Mouse (Mus musculus): ENCODE data around the gene Nrxn3. TPM values are rescaled to one million over a fixed set of nuclear protein-coding genes. Genes with fewer than 3 reads are reported as not detected.

Nrxn3 gene
- polyA plus RNA-seq, 1 experiment from 2014 or later, result 0.82 TPM

GRCm38 (mm10) chr12:89241554-89241953 is 518.9 kb downstream of the Nrxn3 start:
- H3K36me3 ChIP-seq, result no peaks in the 10 kb centered on the region

DNA sequence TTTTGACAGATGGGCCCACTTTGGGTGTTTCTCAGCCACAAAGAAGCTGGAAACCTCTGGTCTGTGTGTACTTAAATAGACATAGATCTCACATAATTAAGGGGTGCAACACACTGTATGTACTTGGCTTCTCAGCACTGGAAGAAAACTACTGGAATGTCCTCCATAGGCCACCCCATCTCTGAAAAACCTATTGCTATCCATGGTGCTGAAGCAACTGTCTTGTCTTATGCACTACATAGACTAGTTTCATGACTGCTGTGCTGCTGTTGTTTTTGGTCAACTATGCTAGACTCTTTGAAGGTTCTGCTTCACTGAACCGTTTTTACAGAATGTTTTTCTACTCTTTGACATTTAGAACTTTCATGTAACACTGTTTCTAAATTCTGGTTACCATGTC is 519.8 kb downstream of the Nrxn3 start:
- Histone ChIP-seq H3K36me3 (no peaks in the 10 kb centered on the region), H3K9me3 (replicated peaks) (no peaks in the 10 kb centered on the region), H3K27me3 (no peaks in the 10 kb centered on the region), H3K4me1 (replicated peaks) (no peaks in the 10 kb centered on the region), H3K9ac (no peak overlapping the region), H3K27ac (no peak overlapping the region), H3K4me2 (no peak overlapping the region), H3K4me3 (replicated peaks) (no peak overlapping the region)
- 6% methylated on average over 1 of the region's 1 CpGs for WGBS (ENCODE audit: insufficient replicate concordance)
- DNase-seq (no peak), ATAC-seq (ENCODE audit: low read depth) (no peak)

More at GRCm38 (mm10) chr12:89241554-89241953, 518.9 kb downstream of the Nrxn3 start:
- no peak overlapping the region for H3K9ac ChIP-seq
- no peaks in the 10 kb centered on the region for H3K9me3 ChIP-seq (replicated peaks)
- H3K4me1 ChIP-seq (replicated peaks), result no peaks in the 10 kb centered on the region
- no peaks in the 10 kb centered on the region for H3K27me3 ChIP-seq
- H3K4me2 ChIP-seq, result no peak overlapping the region
- no peak overlapping the region for H3K4me3 ChIP-seq (replicated peaks)
- no peak for DNase-seq
- H3K27ac ChIP-seq, result no peak overlapping the region
- no peak for ATAC-seq (ENCODE audit: low read depth)

GRCm38 (mm10) chr12:89255275-89255892 is 532.7 kb downstream of the Nrxn3 start:
- 42% methylated on average over 4 of the region's 4 CpGs for WGBS (ENCODE audit: insufficient replicate concordance)

DNA sequence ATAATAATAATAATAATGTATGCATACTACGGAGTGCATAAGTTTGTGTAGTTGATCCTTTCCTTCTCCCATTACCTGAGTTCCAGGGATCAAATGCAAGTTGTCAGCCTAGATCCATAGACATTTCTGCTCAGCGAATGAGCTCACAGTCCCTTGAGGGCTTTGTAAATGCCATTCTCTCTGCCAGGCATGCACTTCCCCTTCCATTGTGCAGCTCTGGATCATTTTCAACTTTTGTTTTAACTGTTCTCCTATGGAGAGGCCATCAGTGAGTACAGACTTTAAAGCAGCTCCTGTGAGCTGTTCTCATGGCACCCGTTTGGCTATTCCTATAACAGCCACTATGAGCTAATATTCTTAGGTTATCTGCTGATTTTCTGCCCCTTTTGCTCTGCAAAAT is 536.2 kb downstream of the Nrxn3 start:
- H3K4me3 ChIP-seq (replicated peaks), result no peak overlapping the region
- H3K27ac ChIP-seq, result no peak overlapping the region
- ATAC-seq (ENCODE audit: low read depth), result no peak
- no peak for DNase-seq
- no peaks in the 10 kb centered on the region for H3K36me3 ChIP-seq
- H3K4me2 ChIP-seq, result no peak overlapping the region
- H3K27me3 ChIP-seq, result no peaks in the 10 kb centered on the region
- WGBS (ENCODE audit: insufficient replicate concordance), result 74% methylated on average over 3 of the region's 3 CpGs
- no peaks in the 10 kb centered on the region; the same call in 1 of the 2 replicates for H3K9me3 ChIP-seq (replicated peaks)
- no peaks in the 10 kb centered on the region for H3K4me1 ChIP-seq (replicated peaks)
- no peak overlapping the region for H3K9ac ChIP-seq

More at GRCm38 (mm10) chr12:89255275-89255892, 532.7 kb downstream of the Nrxn3 start:
- no peak for ATAC-seq (ENCODE audit: low read depth)
- Histone ChIP-seq H3K4me3 (replicated peaks) (no peak overlapping the region), H3K9ac (no peak overlapping the region), H3K27ac (no peak overlapping the region), H3K9me3 (replicated peaks) (no peaks in the 10 kb centered on the region; the same call in 1 of the 2 replicates), H3K4me2 (no peak overlapping the region), H3K27me3 (no peaks in the 10 kb centered on the region), H3K4me1 (replicated peaks) (no peaks in the 10 kb centered on the region), H3K36me3 (no peaks in the 10 kb centered on the region)
- no peak for DNase-seq

DNA sequence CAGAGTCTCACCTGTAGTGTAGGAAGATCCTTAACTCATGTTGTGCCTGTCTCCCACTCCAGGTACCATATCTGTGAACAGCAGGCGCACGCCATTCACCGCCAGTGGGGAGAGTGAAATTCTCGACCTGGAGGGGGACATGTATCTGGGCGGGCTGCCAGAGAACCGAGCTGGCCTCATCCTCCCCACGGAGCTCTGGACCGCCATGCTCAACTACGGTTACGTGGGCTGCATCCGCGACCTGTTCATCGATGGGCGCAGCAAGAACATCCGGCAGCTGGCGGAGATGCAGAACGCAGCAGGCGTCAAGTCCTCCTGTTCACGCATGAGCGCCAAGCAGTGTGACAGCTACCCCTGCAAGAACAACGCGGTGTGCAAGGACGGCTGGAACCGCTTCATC is 537.4 kb downstream of the Nrxn3 start:
- H3K4me1 ChIP-seq (replicated peaks), result no peaks in the 10 kb centered on the region
- H3K27me3 ChIP-seq, result no peaks in the 10 kb centered on the region
- 66% methylated on average over 24 of the region's 24 CpGs for WGBS (ENCODE audit: insufficient replicate concordance)
- H3K4me2 ChIP-seq, result no peak overlapping the region
- ATAC-seq (ENCODE audit: low read depth), result no peak
- no peak overlapping the region for H3K27ac ChIP-seq
- no peaks in the 10 kb centered on the region; the same call in 1 of the 2 replicates for H3K9me3 ChIP-seq (replicated peaks)
- H3K4me3 ChIP-seq (replicated peaks), result no peak overlapping the region
- H3K9ac ChIP-seq, result no peak overlapping the region
- H3K36me3 ChIP-seq, result no peaks in the 10 kb centered on the region
- DNase-seq, result no peak

DNA sequence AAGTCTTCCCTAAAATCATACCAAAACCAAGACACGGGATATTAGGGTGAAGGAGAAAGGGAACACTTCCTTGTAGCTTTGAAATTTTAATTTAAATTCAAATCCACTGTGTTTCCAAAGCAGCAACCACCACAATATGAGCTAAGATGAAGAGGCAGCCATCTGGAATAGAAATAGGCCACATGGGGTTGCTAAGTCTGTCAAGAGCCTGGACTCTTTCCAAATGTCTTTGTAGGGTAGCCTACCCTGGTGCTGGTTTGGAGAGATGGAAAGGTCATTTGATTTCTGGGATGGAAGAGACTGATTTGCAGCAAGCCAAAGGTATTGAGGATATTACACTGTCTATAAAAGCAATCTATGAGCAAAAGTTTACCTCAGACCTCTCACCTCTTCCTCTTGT is 539.6 kb downstream of the Nrxn3 start:
- Histone ChIP-seq H3K4me3 (replicated peaks) (no peak overlapping the region), H3K36me3 (no peaks in the 10 kb centered on the region), H3K27ac (no peak overlapping the region), H3K4me1 (replicated peaks) (no peaks in the 10 kb centered on the region), H3K4me2 (no peak overlapping the region), H3K9me3 (replicated peaks) (no peaks in the 10 kb centered on the region; the same call in 1 of the 2 replicates), H3K27me3 (no peaks in the 10 kb centered on the region), H3K9ac (no peak overlapping the region)
- ATAC-seq (ENCODE audit: low read depth) (no peak), DNase-seq (no peak)
- WGBS (ENCODE audit: insufficient replicate concordance), result 45% methylated on average over 1 of the region's 1 CpGs

DNA sequence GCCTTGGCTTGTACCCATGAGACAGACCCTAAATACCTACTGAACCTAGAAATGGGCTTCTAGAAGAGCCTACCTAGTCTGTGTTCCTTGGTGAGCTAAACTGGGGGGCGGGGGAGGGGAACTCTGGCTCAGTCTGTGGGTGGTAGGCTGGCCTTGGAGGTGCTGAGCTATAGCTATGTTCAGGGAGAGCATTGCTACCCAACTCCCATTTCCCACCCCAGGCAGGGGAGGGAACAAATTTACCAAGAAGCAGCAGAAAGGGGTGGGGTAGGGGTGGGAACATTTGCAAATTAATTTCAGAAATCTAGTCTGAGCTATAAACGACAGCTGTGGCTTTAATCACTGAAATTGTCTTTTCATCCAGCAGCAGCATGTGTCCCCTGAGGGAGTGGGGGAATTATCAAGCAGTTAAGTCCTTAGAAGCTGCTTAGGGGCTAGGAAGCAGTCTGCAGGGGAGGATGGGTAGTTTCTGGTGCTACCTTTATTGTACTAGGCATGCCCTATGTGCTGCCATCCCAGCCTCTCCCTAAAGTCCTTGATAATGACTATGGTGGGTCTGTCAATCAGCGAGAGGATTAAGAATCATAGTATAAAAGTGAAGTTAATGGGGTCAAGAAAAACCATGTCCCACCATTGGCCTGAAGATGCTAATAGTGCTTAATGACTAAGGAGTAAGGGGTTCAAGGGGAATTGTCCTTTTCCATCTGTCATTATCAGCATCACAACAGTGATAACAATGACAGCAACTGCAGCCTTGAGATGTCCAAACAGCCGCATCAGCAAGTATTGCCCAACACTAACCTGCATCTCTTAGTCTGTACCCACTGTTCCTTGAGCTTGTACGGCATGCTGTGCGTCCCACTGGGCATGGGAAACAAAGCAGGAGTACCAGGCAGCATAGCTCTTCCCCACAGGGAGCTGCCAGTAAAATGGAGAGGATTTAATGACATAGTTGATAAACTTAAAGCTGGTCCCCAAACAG is 560.0 kb downstream of the Nrxn3 start:
- no peaks in the 10 kb centered on the region for H3K36me3 ChIP-seq
- H3K4me1 ChIP-seq (replicated peaks), result no peaks in the 10 kb centered on the region
- H3K27ac ChIP-seq, result no peak overlapping the region
- no peak overlapping the region for H3K4me3 ChIP-seq (replicated peaks)
- no peak overlapping the region for H3K9ac ChIP-seq
- H3K9me3 ChIP-seq (replicated peaks), result no peaks in the 10 kb centered on the region
- DNase-seq, result no peak
- H3K4me2 ChIP-seq, result no peak overlapping the region
- no peaks in the 10 kb centered on the region for H3K27me3 ChIP-seq
- 49% methylated on average over 6 of the region's 6 CpGs for WGBS (ENCODE audit: insufficient replicate concordance)
- no peak for ATAC-seq (ENCODE audit: low read depth)

GRCm38 (mm10) chr12:89284412-89284811 is 561.7 kb downstream of the Nrxn3 start:
- no peak for DNase-seq
- WGBS (ENCODE audit: insufficient replicate concordance), result 63% methylated on average over 3 of the region's 3 CpGs
- Histone ChIP-seq H3K9me3 (replicated peaks) (no peaks in the 10 kb centered on the region), H3K4me1 (replicated peaks) (no peaks in the 10 kb centered on the region), H3K4me2 (no peak overlapping the region), H3K4me3 (replicated peaks) (no peak overlapping the region), H3K9ac (no peak overlapping the region), H3K27me3 (no peaks in the 10 kb centered on the region), H3K36me3 (no peaks in the 10 kb centered on the region), H3K27ac (no peak overlapping the region)
- ATAC-seq (ENCODE audit: low read depth), result no peak

DNA sequence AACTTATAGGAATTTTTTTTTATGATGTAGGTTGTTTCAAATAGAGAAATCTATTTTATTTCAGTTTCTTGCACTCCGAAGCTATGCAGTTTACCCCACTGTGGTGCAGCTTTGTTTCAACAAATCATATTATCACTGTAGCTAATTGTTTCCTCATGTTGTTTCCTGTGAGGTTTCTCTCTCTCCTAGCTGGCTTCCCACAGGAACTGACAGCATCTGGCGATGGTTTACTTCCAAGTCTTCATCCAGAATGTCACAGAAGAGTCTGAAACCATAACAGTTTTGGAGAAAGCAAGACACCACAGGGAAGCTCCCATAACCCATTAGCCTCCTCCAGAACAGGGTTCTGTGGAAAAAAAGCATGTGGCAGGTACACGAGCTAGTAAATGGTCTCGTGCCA is 564.4 kb downstream of the Nrxn3 start:
- H3K4me3 ChIP-seq (replicated peaks), result no peak overlapping the region
- H3K27ac ChIP-seq, result no peak overlapping the region
- no peaks in the 10 kb centered on the region for H3K36me3 ChIP-seq
- no peaks in the 10 kb centered on the region for H3K27me3 ChIP-seq
- no peaks in the 10 kb centered on the region for H3K4me1 ChIP-seq (replicated peaks)
- H3K4me2 ChIP-seq, result no peak overlapping the region
- ATAC-seq (ENCODE audit: low read depth) (no peak), DNase-seq (no peak)
- no peak overlapping the region for H3K9ac ChIP-seq
- H3K9me3 ChIP-seq (replicated peaks), result no peaks in the 10 kb centered on the region
- WGBS (ENCODE audit: insufficient replicate concordance), result 37% methylated on average over 4 of the region's 4 CpGs

- ATAC-seq (ENCODE audit: low read depth) (no peak), DNase-seq (no peak)
- Histone ChIP-seq H3K27me3 (no peaks in the 10 kb centered on the region), H3K36me3 (no peaks in the 10 kb centered on the region), H3K27ac (no peak overlapping the region), H3K4me2 (no peak overlapping the region), H3K4me3 (replicated peaks) (no peak overlapping the region), H3K9ac (no peak overlapping the region), H3K4me1 (replicated peaks) (no peaks in the 10 kb centered on the region), H3K9me3 (replicated peaks) (no peaks in the 10 kb centered on the region)
- WGBS (ENCODE audit: insufficient replicate concordance), result 55% methylated on average over 4 of the region's 4 CpGs
Measured at GRCm38 (mm10) chr12:89289589-89290274, 567.1 kb downstream of the Nrxn3 start.
